Mouse (Mus musculus) limb, embryonic 11.5 days (tissue): ENCODE measurements around the gene Atp1b2. TPM values are rescaled to one million over a fixed set of nuclear protein-coding genes. Genes with fewer than 3 reads are reported as not detected.

Source experiments
- ATAC-seq: fragments of 200-750 bp; cut with Nextera tagmentation; 2 replicates; pipeline ENCODE4 v1.8.0; 2017; ENCODE audit warnings: low read depth; ENCODE audit not compliant: insufficient number of reproducible peaks, low FRiP score, low TSS enrichment
- DNase-seq: peaks from one replicate; pipeline ENCODE4 v3.0.0-alpha.2; 2015; ENCODE audit warnings: low spot score
- H3K27ac ChIP-seq: fragments of 300-500 bp; sonication (generic); replicated peaks from 2 replicates; pipeline ENCODE4 v1.5.1; 2014; ENCODE audit warnings: low read depth, mild to moderate bottlenecking, low read length
- H3K27me3 ChIP-seq: fragments of 300-500 bp; sonication (generic); 2 replicates; pipeline ENCODE4 v1.6.1; 2014; ENCODE audit warnings: mild to moderate bottlenecking, low read length, mixed read lengths; ENCODE audit not compliant: control insufficient read depth, insufficient read depth
- H3K36me3 ChIP-seq: fragments of 300-500 bp; sonication (generic); 2 replicates; pipeline ENCODE4 v1.6.1; 2014; ENCODE audit warnings: mild to moderate bottlenecking, low read length, moderate library complexity, mixed read lengths; ENCODE audit not compliant: control insufficient read depth, insufficient read depth
- H3K4me1 ChIP-seq: fragments of 300-500 bp; sonication (generic); 2 replicates; pipeline ENCODE4 v1.6.1; 2014; ENCODE audit warnings: low read length, mixed read lengths; ENCODE audit not compliant: control insufficient read depth, insufficient read depth
- H3K4me2 ChIP-seq: fragments of 300-500 bp; sonication (generic); 2 replicates; pipeline ENCODE4 v1.6.1; 2014; ENCODE audit warnings: low read depth, mild to moderate bottlenecking, moderate library complexity; ENCODE audit not compliant: severe bottlenecking
- H3K4me3 ChIP-seq: fragments of 300-500 bp; sonication (generic); 2 replicates; pipeline ENCODE4 v1.5.1; 2014; ENCODE audit warnings: low read depth, low read length
- H3K9ac ChIP-seq: fragments of 300-500 bp; sonication (generic); 2 replicates; pipeline ENCODE4 v1.6.1; 2014; ENCODE audit warnings: mild to moderate bottlenecking, low read length
- H3K9me3 ChIP-seq: fragments of 300-500 bp; sonication (generic); 2 replicates; pipeline ENCODE4 v1.6.1; 2016; ENCODE audit warnings: low read length; ENCODE audit not compliant: control insufficient read depth
- WGBS: fragments of 180-500 bp; shearing (Covaris S2); extraction: QIAGEN DNeasy Blood & Tissue Kit; methylation state at CpG from one replicate; pipeline ENCODE4 v1.1.7; 2014; 5-methylcytosine and 5-hydroxymethylcytosine counted together
- polyA plus RNA-seq: library from polyadenylated mRNA; unstranded; fragments of >200 nt; fragmentation: Nextera tagmentation; extraction: Ambion mirVana; gene quantifications from 2 replicates; pipeline ENCODE4 v1.2.1, GENCODE M21; 2014

Atp1b2 gene
- polyA plus RNA-seq, 1 experiment from 2014 or later = 4.5 TPM

DNA sequence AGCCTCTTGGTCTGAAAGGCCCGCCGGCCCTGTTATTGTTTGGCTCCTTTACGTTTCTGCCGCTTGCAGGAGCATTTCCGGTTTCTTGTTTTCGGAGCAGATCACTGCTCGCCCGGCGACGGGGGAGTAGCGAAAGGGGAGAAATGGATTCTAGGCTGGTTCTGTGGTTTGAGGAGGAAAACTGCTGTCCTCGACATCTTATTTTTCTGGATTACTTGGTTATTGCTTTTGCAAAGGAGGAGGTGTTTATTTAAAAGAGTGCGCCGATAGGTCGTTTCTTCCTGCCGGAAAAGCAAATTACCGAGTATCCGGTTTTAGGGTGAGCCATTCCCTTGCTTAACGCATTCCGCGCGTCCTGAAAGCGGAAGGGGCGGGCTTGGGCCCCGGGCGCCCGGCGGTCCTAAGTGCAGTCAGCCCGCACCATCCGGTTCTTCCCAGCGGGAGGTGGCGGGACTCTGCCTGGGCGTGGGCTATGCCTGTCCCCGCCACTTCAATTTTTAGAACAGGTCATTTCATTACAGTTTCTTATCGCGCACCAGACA is 24.5 kb downstream of the Atp1b2 start:
- DNase-seq = peak; percentile 92
- H3K4me1 ChIP-seq = peaks cover 16% of the 10 kb centered on the region
- ATAC-seq = peak; percentile 78

DNA sequence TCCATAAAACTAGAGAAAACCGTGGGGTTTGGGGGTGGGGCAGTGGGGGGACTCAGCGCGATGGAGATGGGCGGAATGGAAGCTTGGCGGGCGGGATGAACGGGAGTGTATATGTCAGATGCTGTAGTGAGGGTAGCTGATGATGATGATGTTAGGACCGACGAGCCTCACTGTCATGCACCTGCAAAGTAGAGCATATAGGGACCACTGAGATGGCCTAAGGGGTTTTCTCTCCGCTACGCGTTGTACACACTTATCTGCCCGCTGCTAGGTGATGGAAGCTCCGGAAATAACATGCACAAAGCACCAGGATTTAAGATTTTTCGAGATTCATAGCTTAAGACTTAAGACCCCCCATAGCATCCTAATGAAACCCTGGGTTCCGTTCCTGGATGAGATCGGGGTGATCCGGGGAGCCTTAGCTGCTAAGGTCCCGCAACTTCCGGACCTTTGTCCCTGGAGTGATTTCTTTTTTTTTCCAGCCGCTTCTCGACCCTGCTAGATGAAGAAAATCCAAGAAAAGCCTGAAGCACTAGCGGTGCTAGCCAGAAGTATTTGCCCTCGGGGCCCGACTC is 25.1 kb downstream of the Atp1b2 start:
- H3K9me3 ChIP-seq = no peaks in the 10 kb centered on the region
- under 1% methylated on average over 25 of the region's 25 CpGs for WGBS
- peaks cover 16% of the 10 kb centered on the region for H3K4me1 ChIP-seq
- ATAC-seq = no peak
- peak overlapping the region; percentile 87 for H3K27ac ChIP-seq
- no peak for DNase-seq
- no peaks in the 10 kb centered on the region for H3K27me3 ChIP-seq
- peak overlapping the region; percentile 50 for H3K4me2 ChIP-seq
- H3K9ac ChIP-seq = peak overlapping the region; percentile 85
- peak overlapping the region; percentile 84 for H3K4me3 ChIP-seq
- H3K36me3 ChIP-seq = no peaks in the 10 kb centered on the region; the same call in 1 of the 2 replicates

More for the DNA sequence above, 24.5 kb downstream of the Atp1b2 start:
- peak overlapping the region; percentile 84 for H3K4me3 ChIP-seq
- H3K4me2 ChIP-seq = peak overlapping the region; percentile 61
- H3K9ac ChIP-seq = peak overlapping the region; percentile 85
- no peaks in the 10 kb centered on the region for H3K27me3 ChIP-seq
- H3K27ac ChIP-seq = peak overlapping the region; percentile 87
- H3K36me3 ChIP-seq = no peaks in the 10 kb centered on the region; the same call in 1 of the 2 replicates
- under 1% methylated on average over 36 of the region's 36 CpGs for WGBS
- no peaks in the 10 kb centered on the region for H3K9me3 ChIP-seq

- H3K4me3 ChIP-seq = peak within 1 kb of the TSS; percentile 84
- peak within 1 kb of the TSS; percentile 87 for H3K27ac ChIP-seq
- H3K9me3 ChIP-seq = no peaks in the 10 kb centered on the region
- peak within 1 kb of the TSS; percentile 85 for H3K9ac ChIP-seq
- ATAC-seq (peak; percentile 48; the same call in 1 of the 2 replicates), DNase-seq (peak; percentile 91)
- H3K27me3 ChIP-seq = no peaks in the 10 kb centered on the region
- H3K36me3 ChIP-seq = no peaks in the 10 kb centered on the region; the same call in 1 of the 2 replicates
- H3K4me1 ChIP-seq = peaks cover 16% of the 10 kb centered on the region
- under 1% methylated on average over 13 of the region's 13 CpGs for WGBS
- H3K4me2 ChIP-seq = peak within 1 kb of the TSS; percentile 66
Measured at GRCm38 (mm10) chr11:69580091-69580514, 25.6 kb downstream of the Atp1b2 start, which contains the start of the genes Wrap53 and Trp53. Wrap53 (minus strand) TSS chr11:69580255. Trp53 (plus strand) TSS chr11:69580359.

GRCm38 (mm10) chr11:69579128-69580017 is 26.4 kb downstream of the Atp1b2 start:
- DNase-seq = peak; percentile 99
- Histone ChIP-seq H3K27me3 (no peaks in the 10 kb centered on the region), H3K27ac (peak overlapping the region; percentile 87), H3K4me3 (peak overlapping the region; percentile 84), H3K9me3 (no peaks in the 10 kb centered on the region), H3K4me2 (peak overlapping the region; percentile 66), H3K4me1 (peaks cover 16% of the 10 kb centered on the region), H3K36me3 (peaks cover 2% of the 10 kb centered on the region; the same call in 1 of the 2 replicates), H3K9ac (peak overlapping the region; percentile 85)
- ATAC-seq = peak; percentile 84
- WGBS = 4% methylated on average over 39 of the region's 39 CpGs

- no peak for DNase-seq
- Histone ChIP-seq H3K9ac (peak overlapping the region; percentile 81), H3K4me1 (peaks cover 16% of the 10 kb centered on the region), H3K27me3 (no peaks in the 10 kb centered on the region), H3K4me3 (peak overlapping the region; percentile 84), H3K4me2 (peak overlapping the region; percentile 66), H3K36me3 (peaks cover 2% of the 10 kb centered on the region; the same call in 1 of the 2 replicates), H3K27ac (no peak overlapping the region), H3K9me3 (no peaks in the 10 kb centered on the region)
- 14% methylated on average over 15 of the region's 15 CpGs for WGBS
- no peak for ATAC-seq
Measured at GRCm38 (mm10) chr11:69578301-69578700, 27.4 kb downstream of the Atp1b2 start.

- H3K27ac ChIP-seq = no peak overlapping the region
- no peak overlapping the region for H3K4me2 ChIP-seq
- H3K4me3 ChIP-seq = no peak overlapping the region
- H3K9me3 ChIP-seq = no peaks in the 10 kb centered on the region
- no peak for DNase-seq
- no peak for ATAC-seq
- H3K4me1 ChIP-seq = peaks cover 11% of the 10 kb centered on the region
- 75% methylated on average over 5 of the region's 5 CpGs for WGBS
- H3K36me3 ChIP-seq = peaks cover 4% of the 10 kb centered on the region; the same call in 1 of the 2 replicates
- H3K9ac ChIP-seq = no peak overlapping the region
- no peaks in the 10 kb centered on the region for H3K27me3 ChIP-seq
Measured at GRCm38 (mm10) chr11:69576307-69576706, 29.4 kb downstream of the Atp1b2 start.

GRCm38 (mm10) chr11:69575220-69575619 is 30.5 kb downstream of the Atp1b2 start:
- no peak for ATAC-seq
- Histone ChIP-seq H3K4me2 (no peak overlapping the region), H3K27me3 (no peaks in the 10 kb centered on the region), H3K4me3 (no peak overlapping the region), H3K9me3 (no peaks in the 10 kb centered on the region), H3K9ac (no peak overlapping the region), H3K4me1 (peaks cover 11% of the 10 kb centered on the region), H3K27ac (no peak overlapping the region), H3K36me3 (peaks cover 6% of the 10 kb centered on the region; the same call in 1 of the 2 replicates)
- WGBS = 65% methylated on average over 3 of the region's 3 CpGs
- peak; percentile 54 for DNase-seq

DNA sequence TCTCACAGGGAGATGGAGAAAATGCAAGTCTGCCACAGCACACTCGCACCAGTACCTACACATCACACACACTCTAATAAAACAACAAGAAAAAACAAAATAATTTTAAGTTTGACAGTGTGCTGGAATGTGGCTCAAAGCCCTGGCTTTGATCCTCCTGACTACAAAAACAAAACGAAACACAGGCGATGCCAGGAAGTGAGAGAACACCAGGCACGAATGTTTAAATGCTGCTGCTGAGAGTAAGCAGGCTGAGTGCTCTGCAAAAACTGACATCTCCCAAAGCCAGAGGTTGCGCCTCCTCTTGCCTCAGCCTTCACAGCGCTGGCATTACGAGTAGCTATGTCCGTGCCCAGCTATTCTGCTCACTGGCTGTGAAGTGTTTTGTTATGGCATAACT is 40.6 kb downstream of the Atp1b2 start:
- WGBS = 55% methylated on average over 8 of the region's 8 CpGs
- H3K27ac ChIP-seq = no peak overlapping the region
- no peak overlapping the region for H3K4me2 ChIP-seq
- DNase-seq (no peak), ATAC-seq (no peak)
- H3K9me3 ChIP-seq = no peaks in the 10 kb centered on the region
- H3K9ac ChIP-seq = no peak overlapping the region
- peaks cover 35% of the 10 kb centered on the region for H3K4me1 ChIP-seq
- no peak overlapping the region for H3K4me3 ChIP-seq
- peaks cover 10% of the 10 kb centered on the region; the same call in 1 of the 2 replicates for H3K36me3 ChIP-seq
- no peaks in the 10 kb centered on the region for H3K27me3 ChIP-seq
